Mouse (Mus musculus) MEL (cell line): Measurements from ENCODE around the gene Zdhhc11.

Experiments
- CHD1 ChIP-seq: IDR thresholded peaks from 2 replicates; pipeline ENCODE4 v1.6.1; 2012; ENCODE audit warnings: low read depth, mild to moderate bottlenecking, inconsistent platforms, low read length, improper control_type of control experiment
- CTCF ChIP-seq, 3 experiments: IDR thresholded peaks in 2 of 3; conservative IDR thresholded peaks in 1 of 3; 2 replicates each; pipeline ENCODE4 v1.5.1; 2011 to 2012; ENCODE audit warnings: low read length in 3 of 3, low read depth in 2 of 3, mild to moderate bottlenecking in 2 of 3, improper control_type of control experiment in 1 of 3, inconsistent platforms in 1 of 3, mixed read lengths in 1 of 3, moderate library complexity in 1 of 3; ENCODE audit not compliant: control insufficient read depth in 1 of 3, insufficient read depth in 1 of 3, poor library complexity in 1 of 3, severe bottlenecking in 1 of 3
- EP300 ChIP-seq, 2 experiments: IDR thresholded peaks; 2 replicates each; pipeline ENCODE4 v1.6.1; 2011; ENCODE audit warnings: improper control_type of control experiment in 2 of 2, low read length in 2 of 2, low read depth in 1 of 2, mild to moderate bottlenecking in 1 of 2
- MAX ChIP-seq: IDR thresholded peaks from 2 replicates; pipeline ENCODE4 v1.6.1; 2011; ENCODE audit warnings: low read length, improper control_type of control experiment
- POLR2A ChIP-seq, 2 experiments: IDR thresholded peaks; 2 replicates each; pipeline ENCODE4 v1.6.1; 2011 to 2012; ENCODE audit warnings: low read length in 2 of 2, mild to moderate bottlenecking in 2 of 2, control low read depth in 1 of 2, improper control_type of control experiment in 1 of 2, low read depth in 1 of 2, moderate library complexity in 1 of 2; ENCODE audit not compliant: control insufficient read depth in 1 of 2, insufficient read depth in 1 of 2, poor library complexity in 1 of 2
- USF1 ChIP-seq: IDR thresholded peaks from 2 replicates; pipeline ENCODE4 v1.6.1; 2014; ENCODE audit warnings: low read depth, mild to moderate bottlenecking, inconsistent platforms, low read length, improper control_type of control experiment, moderate library complexity

DNA sequence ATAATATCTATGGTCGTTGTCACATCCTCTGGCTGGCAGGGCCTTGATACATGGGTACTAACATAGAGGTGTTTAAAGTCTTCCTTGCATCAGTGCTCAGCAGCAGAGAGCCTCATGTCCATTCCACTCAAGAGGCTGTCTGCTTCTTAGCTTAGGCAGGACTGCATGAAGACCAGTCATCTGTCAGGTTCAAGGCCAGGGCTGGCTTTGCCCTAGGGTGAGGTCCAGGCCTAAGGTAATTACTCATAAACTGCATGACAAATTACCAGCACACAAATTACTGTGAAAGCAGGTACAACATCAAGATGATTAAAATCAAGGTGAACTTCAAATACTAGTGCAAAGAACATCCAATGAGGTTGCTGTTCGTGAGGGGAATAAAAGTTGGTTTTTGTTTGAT is 72.1 kb downstream of the Zdhhc11 start:
- no peak for TF ChIP-seq USF1
- TF ChIP-seq CTCF (IDR thresholded peaks at IDR 0.05 in 2 of 3, conservative IDR thresholded peaks at IDR 0.05 in 1 of 3; ENCODE audit: control insufficient read depth in 1 of 3, insufficient read depth in 1 of 3, low read depth in 2 of 3, low read length in 3 of 3, poor library complexity in 1 of 3, severe bottlenecking in 1 of 3), result no peak
- no peak for TF ChIP-seq EP300 (IDR thresholded peaks at IDR 0.05; ENCODE audit: low read depth in 1 of 2, low read length in 2 of 2)
- TF ChIP-seq MAX, result no peak
- TF ChIP-seq CHD1, result no peak
- no peak for TF ChIP-seq POLR2A (IDR thresholded peaks at IDR 0.05; ENCODE audit: control insufficient read depth in 1 of 2, insufficient read depth in 1 of 2, low read depth in 1 of 2, low read length in 2 of 2, poor library complexity in 1 of 2)
